Mouse (Mus musculus): ENCODE results near the gene Otud3. TPM values are rescaled to one million over a fixed set of nuclear protein-coding genes. Genes with fewer than 3 reads are reported as not detected.

Gene Otud3
- polyA plus RNA-seq, 1 experiment from 2014 or later = 1.2 TPM

DNA sequence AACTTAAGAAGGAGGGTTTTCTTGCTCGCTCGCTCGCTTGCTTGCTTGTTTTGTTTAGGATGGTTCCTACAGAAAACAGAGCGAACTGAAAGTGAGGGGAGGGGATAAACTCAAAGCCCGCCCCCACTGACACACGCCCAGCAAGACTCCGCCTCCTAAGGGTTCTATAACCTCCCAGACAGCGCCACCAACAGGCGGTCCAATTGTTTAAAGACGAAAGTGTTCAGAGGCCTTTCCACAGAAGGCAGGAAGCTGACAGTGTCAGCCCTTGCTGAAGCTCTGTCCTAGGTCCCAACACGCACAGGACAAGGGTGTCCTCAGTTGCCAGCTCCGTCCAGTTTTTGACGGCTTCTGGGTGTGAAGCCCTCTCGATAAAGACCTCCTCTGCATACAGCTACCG is 30.0 kb upstream of the Otud3 start:
- Histone ChIP-seq H3K4me3 (ENCODE audit: low read depth, low read length) (peak overlapping the region; percentile 46), H3K9ac (replicated peaks) (peak overlapping the region; percentile 16; the same call in 1 of the 2 replicates), H3K4me1 (ENCODE audit: insufficient read depth) (peaks cover 5% of the 10 kb centered on the region), H3K36me3 (replicated peaks; ENCODE audit: insufficient read depth, low read length) (no peaks in the 10 kb centered on the region), H3K27ac (ENCODE audit: low read depth) (no peak overlapping the region), H3K27me3 (ENCODE audit: insufficient read depth, low read length) (no peaks in the 10 kb centered on the region), H3K4me2 (ENCODE audit: low read depth, low read length) (peak overlapping the region; percentile 61), H3K9me3 (ENCODE audit: low read length) (no peaks in the 10 kb centered on the region)
- TF ChIP-seq CTCF (IDR thresholded peaks at IDR 0.05; ENCODE audit: low read depth) (peak; percentile 81), EP300 (IDR thresholded peaks at IDR 0.05; ENCODE audit: low read depth) (no peak)
- DNase-seq (peak; percentile 91), ATAC-seq (peak; percentile 90)
- 17% methylated on average over 15 of the region's 15 CpGs for WGBS (ENCODE audit: insufficient replicate concordance)

DNA sequence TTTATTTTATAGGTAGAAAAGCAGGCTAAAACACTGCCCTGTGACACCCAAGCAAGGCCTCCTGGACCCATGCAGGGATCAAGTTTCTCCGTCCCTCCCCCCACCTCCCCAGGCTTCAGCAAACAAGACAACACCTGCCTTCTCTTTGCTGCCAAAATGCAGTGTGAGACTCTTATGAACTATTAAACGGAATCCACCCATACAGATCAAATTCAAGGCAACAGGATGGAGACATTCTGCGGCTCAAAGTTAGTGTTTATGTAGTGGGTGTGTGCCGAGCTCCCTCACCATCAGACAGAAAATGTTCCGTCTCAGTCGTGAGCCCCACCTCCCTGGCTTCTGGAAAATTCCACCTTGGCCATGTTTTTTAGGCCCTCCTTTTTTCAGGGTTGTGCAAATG is 28.2 kb upstream of the Otud3 start:
- H3K4me3 ChIP-seq (ENCODE audit: low read depth, low read length) = no peak overlapping the region
- peaks cover 5% of the 10 kb centered on the region for H3K4me1 ChIP-seq (ENCODE audit: insufficient read depth)
- 54% methylated on average over 6 of the region's 6 CpGs for WGBS (ENCODE audit: insufficient replicate concordance)
- no peak for ATAC-seq
- no peak overlapping the region for H3K27ac ChIP-seq (ENCODE audit: low read depth)
- H3K36me3 ChIP-seq (replicated peaks; ENCODE audit: insufficient read depth, low read length) = no peaks in the 10 kb centered on the region
- H3K27me3 ChIP-seq (ENCODE audit: insufficient read depth, low read length) = no peaks in the 10 kb centered on the region
- TF ChIP-seq EP300 (IDR thresholded peaks at IDR 0.05; ENCODE audit: low read depth) = no peak
- TF ChIP-seq CTCF (IDR thresholded peaks at IDR 0.05; ENCODE audit: low read depth) = no peak
- no peak for DNase-seq
- H3K9me3 ChIP-seq (ENCODE audit: low read length) = no peaks in the 10 kb centered on the region
- no peak overlapping the region for H3K9ac ChIP-seq (replicated peaks)
- H3K4me2 ChIP-seq (ENCODE audit: low read depth, low read length) = no peak overlapping the region

DNA sequence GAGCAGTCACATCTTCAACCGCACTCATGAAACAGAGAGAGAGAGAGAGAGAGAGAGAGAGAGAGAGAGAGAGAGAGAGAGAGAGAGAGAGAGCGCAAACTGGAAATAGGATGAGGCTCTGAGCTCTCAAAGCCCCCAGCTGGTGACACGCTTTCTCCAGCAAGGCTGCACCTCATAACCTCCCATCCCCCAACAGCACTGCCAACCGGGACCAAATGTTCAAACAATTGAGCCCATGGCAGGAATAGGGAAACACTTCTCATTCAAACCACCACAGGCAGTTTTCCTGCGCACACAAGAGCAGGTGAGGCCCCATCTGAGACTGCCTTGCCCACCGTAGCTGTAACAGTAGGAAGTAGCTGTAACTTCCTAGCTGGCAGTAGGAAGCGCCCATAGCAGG is 27.7 kb upstream of the Otud3 start:
- Histone ChIP-seq H3K4me1 (ENCODE audit: insufficient read depth) (peaks cover 5% of the 10 kb centered on the region), H3K4me2 (ENCODE audit: low read depth, low read length) (no peak overlapping the region), H3K27me3 (ENCODE audit: insufficient read depth, low read length) (no peaks in the 10 kb centered on the region), H3K9me3 (ENCODE audit: low read length) (no peaks in the 10 kb centered on the region), H3K36me3 (replicated peaks; ENCODE audit: insufficient read depth, low read length) (no peaks in the 10 kb centered on the region), H3K27ac (ENCODE audit: low read depth) (no peak overlapping the region), H3K9ac (replicated peaks) (no peak overlapping the region), H3K4me3 (ENCODE audit: low read depth, low read length) (no peak overlapping the region)
- ATAC-seq (no peak), DNase-seq (no peak)
- 42% methylated on average over 7 of the region's 7 CpGs for WGBS (ENCODE audit: insufficient replicate concordance)
- TF ChIP-seq CTCF (IDR thresholded peaks at IDR 0.05; ENCODE audit: low read depth) (no peak), EP300 (IDR thresholded peaks at IDR 0.05; ENCODE audit: low read depth) (no peak)

DNA sequence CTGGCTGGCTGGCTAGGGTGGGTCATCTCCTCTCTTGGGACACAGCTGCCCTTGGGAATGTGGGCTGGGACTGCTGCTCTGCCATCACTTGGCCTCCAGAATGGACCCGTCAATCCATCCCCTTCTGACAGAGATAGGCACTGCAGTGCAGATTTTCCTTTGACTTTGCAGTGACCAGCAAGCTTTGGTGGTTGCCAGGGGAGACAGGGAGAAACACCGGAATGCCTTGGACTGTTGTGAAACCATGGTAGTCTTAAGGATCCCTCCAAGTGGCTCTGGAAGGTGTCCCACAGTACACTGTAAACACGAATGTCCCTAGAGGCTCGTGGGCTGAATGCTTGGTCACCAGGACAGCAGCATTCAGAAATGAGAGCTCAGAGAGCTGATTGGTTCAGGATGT is 25.7 kb upstream of the Otud3 start:
- TF ChIP-seq EP300 (IDR thresholded peaks at IDR 0.05; ENCODE audit: low read depth) (no peak), CTCF (IDR thresholded peaks at IDR 0.05; ENCODE audit: low read depth) (no peak)
- Histone ChIP-seq H3K36me3 (replicated peaks; ENCODE audit: insufficient read depth, low read length) (no peaks in the 10 kb centered on the region), H3K4me1 (ENCODE audit: insufficient read depth) (peaks cover 5% of the 10 kb centered on the region), H3K9ac (replicated peaks) (no peak overlapping the region), H3K4me2 (ENCODE audit: low read depth, low read length) (no peak overlapping the region), H3K27me3 (ENCODE audit: insufficient read depth, low read length) (no peaks in the 10 kb centered on the region), H3K4me3 (ENCODE audit: low read depth, low read length) (no peak overlapping the region), H3K27ac (ENCODE audit: low read depth) (no peak overlapping the region), H3K9me3 (ENCODE audit: low read length) (no peaks in the 10 kb centered on the region)
- DNase-seq = no peak
- no peak for ATAC-seq
- WGBS (ENCODE audit: insufficient replicate concordance) = 57% methylated on average over 4 of the region's 4 CpGs

DNA sequence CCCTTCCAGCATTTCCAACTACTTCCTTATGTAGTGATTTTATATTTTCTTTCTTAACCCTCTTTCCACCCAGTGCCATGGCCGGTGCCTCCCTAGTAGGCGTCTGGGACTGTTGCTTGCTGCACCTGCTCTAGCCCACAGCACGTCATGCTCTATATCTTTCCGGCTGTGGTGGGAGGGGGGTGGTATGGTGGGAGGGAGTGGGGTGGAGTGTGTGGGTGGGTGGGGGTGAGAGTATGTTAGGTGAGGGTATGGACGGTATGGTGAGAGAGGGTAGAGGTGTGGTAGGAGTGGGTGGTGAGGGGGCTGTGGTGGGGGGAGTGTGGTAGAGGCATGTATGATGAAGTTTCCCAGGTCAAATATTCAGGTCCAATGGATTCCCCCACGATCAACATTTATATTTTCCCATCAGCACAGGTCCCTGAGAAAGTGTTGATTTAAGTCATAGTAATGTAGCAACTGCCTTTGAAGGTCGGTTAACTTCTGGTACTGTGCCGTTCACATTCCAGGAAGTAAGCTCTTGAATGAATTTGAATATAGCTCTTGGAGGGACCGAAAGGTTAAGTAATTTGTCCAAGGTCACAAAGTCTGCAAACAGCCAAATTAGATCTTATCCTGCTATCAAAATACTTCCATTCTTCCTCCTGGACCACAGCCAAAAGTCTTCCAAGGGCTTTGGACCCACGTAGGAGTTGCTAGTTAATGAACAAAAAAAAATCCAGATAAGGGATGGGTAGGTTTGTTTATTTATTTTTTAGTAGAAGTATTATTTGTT is 24.9 kb upstream of the Otud3 start:
- ATAC-seq (no peak), DNase-seq (no peak)
- Histone ChIP-seq H3K27ac (ENCODE audit: low read depth) (no peak overlapping the region), H3K36me3 (replicated peaks; ENCODE audit: insufficient read depth, low read length) (no peaks in the 10 kb centered on the region), H3K4me1 (ENCODE audit: insufficient read depth) (peaks cover 5% of the 10 kb centered on the region), H3K9ac (replicated peaks) (no peak overlapping the region), H3K27me3 (ENCODE audit: insufficient read depth, low read length) (no peaks in the 10 kb centered on the region), H3K4me3 (ENCODE audit: low read depth, low read length) (no peak overlapping the region), H3K4me2 (ENCODE audit: low read depth, low read length) (no peak overlapping the region), H3K9me3 (ENCODE audit: low read length) (no peaks in the 10 kb centered on the region)
- TF ChIP-seq CTCF (IDR thresholded peaks at IDR 0.05; ENCODE audit: low read depth) = no peak
- TF ChIP-seq EP300 (IDR thresholded peaks at IDR 0.05; ENCODE audit: low read depth) = no peak
- 48% methylated on average over 10 of the region's 10 CpGs for WGBS (ENCODE audit: insufficient replicate concordance)

DNA sequence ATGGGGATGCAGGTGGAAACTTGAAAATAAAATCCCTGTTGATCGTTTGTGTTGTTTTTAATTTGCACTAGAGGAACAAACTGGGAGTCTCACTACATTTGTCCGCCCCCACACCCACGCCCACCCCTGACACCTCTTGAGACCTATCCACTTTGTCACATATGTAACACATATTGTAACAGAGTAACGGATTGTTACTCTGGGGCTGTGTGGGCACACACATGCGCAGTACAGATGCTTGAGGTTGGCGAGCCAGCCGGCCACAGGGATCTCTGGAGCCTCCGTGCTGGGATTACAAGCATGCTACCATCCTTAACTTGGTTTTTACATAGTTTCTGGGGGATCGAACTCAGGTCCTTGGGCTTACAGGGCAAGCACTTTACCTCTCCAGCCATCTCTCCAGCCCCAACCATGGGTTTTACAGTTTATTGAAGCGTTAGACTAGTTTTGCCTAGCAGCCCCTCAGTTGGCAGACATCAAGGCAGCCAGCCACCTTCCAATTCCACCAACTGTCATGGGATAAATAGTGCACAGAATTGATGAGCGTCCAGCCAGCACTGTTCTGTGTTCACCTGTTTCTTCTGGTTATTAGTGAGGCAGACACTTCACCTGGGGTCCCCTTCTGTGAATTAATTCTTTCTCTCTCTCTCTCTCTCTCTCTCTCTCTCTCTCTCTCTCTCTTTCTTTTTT is 20.9 kb upstream of the Otud3 start:
- no peak for DNase-seq
- ATAC-seq = no peak
- Histone ChIP-seq H3K36me3 (replicated peaks; ENCODE audit: insufficient read depth, low read length) (no peaks in the 10 kb centered on the region), H3K4me1 (ENCODE audit: insufficient read depth) (peaks cover 5% of the 10 kb centered on the region), H3K4me2 (ENCODE audit: low read depth, low read length) (no peak overlapping the region), H3K27me3 (ENCODE audit: insufficient read depth, low read length) (no peaks in the 10 kb centered on the region), H3K27ac (ENCODE audit: low read depth) (no peak overlapping the region), H3K9me3 (ENCODE audit: low read length) (no peaks in the 10 kb centered on the region), H3K4me3 (ENCODE audit: low read depth, low read length) (no peak overlapping the region), H3K9ac (replicated peaks) (no peak overlapping the region)
- TF ChIP-seq CTCF (IDR thresholded peaks at IDR 0.05; ENCODE audit: low read depth) = no peak
- no peak for TF ChIP-seq EP300 (IDR thresholded peaks at IDR 0.05; ENCODE audit: low read depth)
- 75% methylated on average over 11 of the region's 11 CpGs for WGBS (ENCODE audit: insufficient replicate concordance)

Data from liver, postnatal 0 days (tissue).